Mouse (Mus musculus) heart, postnatal 0 days (tissue): ENCODE measurements around the gene Pcsk7.

Experiments used
- CTCF ChIP-seq: IDR thresholded peaks from 2 replicates; pipeline ENCODE4 v1.5.1; 2016; ENCODE audit warnings: antibody characterized with exemption, control low read depth, low read depth
- EP300 ChIP-seq: IDR thresholded peaks from 2 replicates; pipeline ENCODE4 v1.6.1; 2016; ENCODE audit warnings: antibody characterized with exemption, low read depth

GRCm38 (mm10) chr9:45958851-45959250 lies 52.6 kb downstream of the Pcsk7 start:
- TF ChIP-seq CTCF (no peak), EP300 (no peak)
